Mouse (Mus musculus) liver, embryonic 11.5 days (tissue): Measurements from ENCODE around the gene Yars. TPM values are rescaled to one million over a fixed set of nuclear protein-coding genes. Genes with fewer than 3 reads are reported as not detected.

ENCODE experiments used
- ATAC-seq: fragments of 200-750 bp; cut with Nextera tagmentation; replicated peaks from 2 replicates; pipeline ENCODE4 v1.8.0; 2017; ENCODE audit warnings: moderate number of reproducible peaks, mild to moderate bottlenecking, moderate TSS enrichment, moderate library complexity; ENCODE audit not compliant: low FRiP score
- DNase-seq: peaks from one replicate; pipeline ENCODE4 v3.0.0-alpha.2; 2017; ENCODE audit warnings: low spot score
- H3K27ac ChIP-seq: fragments of 300-500 bp; sonication (generic); 2 replicates; pipeline ENCODE4 v1.5.1; 2014; ENCODE audit warnings: mild to moderate bottlenecking, low read depth, low read length, control low read depth
- H3K27me3 ChIP-seq: fragments of 300-500 bp; sonication (generic); replicated peaks from 2 replicates; pipeline ENCODE4 v1.6.1; 2014; ENCODE audit warnings: low read length, mixed read lengths; ENCODE audit not compliant: control insufficient read depth, insufficient read depth
- H3K36me3 ChIP-seq: fragments of 300-500 bp; sonication (generic); 2 replicates; pipeline ENCODE4 v1.6.1; 2014; ENCODE audit warnings: mild to moderate bottlenecking, low read length, moderate library complexity, mixed read lengths; ENCODE audit not compliant: control insufficient read depth, insufficient read depth
- H3K4me1 ChIP-seq: fragments of 300-500 bp; sonication (generic); replicated peaks from 2 replicates; pipeline ENCODE4 v1.6.1; 2014; ENCODE audit warnings: low read length, mixed read lengths; ENCODE audit not compliant: control insufficient read depth, insufficient read depth
- H3K4me2 ChIP-seq: fragments of 300-500 bp; sonication (generic); 2 replicates; pipeline ENCODE4 v1.6.1; 2014; ENCODE audit warnings: mild to moderate bottlenecking, control low read depth, moderate library complexity
- H3K4me3 ChIP-seq: fragments of 300-500 bp; sonication (generic); 2 replicates; pipeline ENCODE4 v1.5.1; 2014; ENCODE audit warnings: low read depth, low read length, control low read depth
- H3K9ac ChIP-seq: fragments of 300-500 bp; sonication (generic); 2 replicates; pipeline ENCODE4 v1.6.1; 2014; ENCODE audit warnings: low read depth, low read length, control low read depth
- H3K9me3 ChIP-seq: fragments of 300-500 bp; sonication (generic); 2 replicates; pipeline ENCODE4 v1.6.1; 2016; ENCODE audit warnings: low read length, inconsistent platforms, mixed read lengths; ENCODE audit not compliant: control insufficient read depth
- WGBS: fragments of 180-500 bp; shearing (Covaris S2); extraction: QIAGEN DNeasy Blood & Tissue Kit; methylation state at CpG from one replicate; pipeline ENCODE4 v1.1.7; 2014; 5-methylcytosine and 5-hydroxymethylcytosine counted together
- polyA plus RNA-seq: library from polyadenylated mRNA; unstranded; fragments of >200 nt; fragmentation: Nextera tagmentation; extraction: Ambion mirVana; gene quantifications from 2 replicates; pipeline ENCODE4 v1.2.1, GENCODE M21; 2014

Gene Yars
- 129 TPM in 2 replicates for polyA plus RNA-seq

DNA sequence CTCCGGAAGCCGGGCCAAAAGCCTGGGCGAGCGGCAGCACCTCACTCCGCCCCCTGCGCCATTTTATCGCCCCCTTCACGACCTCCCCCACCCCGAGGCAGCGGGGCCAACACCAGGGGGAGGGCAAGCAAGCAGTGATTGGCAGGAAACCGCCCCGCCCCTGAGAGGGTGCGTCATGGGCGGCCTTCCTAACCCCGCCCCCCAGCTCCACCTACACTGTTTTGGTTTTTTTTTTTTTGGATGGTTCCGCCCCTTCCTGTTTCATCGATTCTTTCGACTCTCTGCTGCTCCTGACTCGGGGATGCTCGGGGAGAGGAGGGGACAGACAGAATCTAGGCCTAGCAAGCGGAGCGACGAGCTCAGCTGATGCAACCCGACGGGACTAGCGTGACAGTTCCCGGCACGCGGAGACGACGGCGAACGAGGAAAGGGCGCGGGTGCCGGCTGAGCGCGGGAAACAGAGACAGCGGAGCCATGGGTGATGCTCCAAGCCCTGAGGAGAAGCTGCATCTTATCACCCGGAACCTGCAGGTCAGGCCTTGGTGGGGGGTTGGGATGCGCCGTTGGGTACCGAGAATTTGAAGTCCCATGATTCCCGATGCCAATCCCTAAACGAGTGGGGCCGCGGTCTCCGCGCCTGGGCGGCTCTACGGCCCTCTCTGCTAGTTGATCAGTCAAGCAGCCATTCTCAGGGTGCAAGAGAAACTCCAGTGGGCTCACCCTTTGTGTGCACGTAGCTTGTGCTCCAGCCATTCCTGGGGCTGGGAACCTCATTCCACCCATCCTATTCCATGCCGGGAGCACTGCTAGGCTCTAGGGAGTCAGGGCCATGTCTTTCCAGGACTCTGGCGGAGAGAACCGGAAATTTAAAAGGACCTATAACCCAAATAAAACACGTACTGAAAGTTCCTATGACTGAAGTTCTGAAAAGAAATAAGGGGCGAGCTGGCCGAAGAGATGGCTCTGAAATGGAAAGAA lies at the start of gene Yars, which contains the start of gene S100pbp:
Yars (plus strand) TSS at position 219 of the 978 bp plus-strand sequence.
S100pbp (minus strand) TSS at position 186 of the 978 bp plus-strand sequence.
- peak; percentile 90 for ATAC-seq
- Histone ChIP-seq H3K4me2 (peak within 1 kb of the TSS; percentile 82), H3K36me3 (no peaks in the 10 kb centered on the region; the same call in 1 of the 2 replicates), H3K27me3 (no peaks in the 10 kb centered on the region), H3K27ac (peak within 1 kb of the TSS; percentile 88), H3K4me3 (peak within 1 kb of the TSS; percentile 96), H3K9me3 (no peaks in the 10 kb centered on the region), H3K9ac (peak within 1 kb of the TSS; percentile 94), H3K4me1 (peaks cover 23% of the 10 kb centered on the region)
- WGBS = under 1% methylated on average over 57 of the region's 58 CpGs
- DNase-seq = peak; percentile 99

GRCm38 (mm10) chr4:129140808-129141207 lies 48.8 kb upstream of the Yars start:
- no peak overlapping the region for H3K9ac ChIP-seq
- peak overlapping the region; percentile 41; the same call in 1 of the 2 replicates for H3K27ac ChIP-seq
- H3K9me3 ChIP-seq = no peaks in the 10 kb centered on the region
- peaks cover 45% of the 10 kb centered on the region for H3K4me1 ChIP-seq
- ATAC-seq = peak; percentile 32; the same call in 1 of the 2 replicates
- H3K4me2 ChIP-seq = peak overlapping the region; percentile 34
- no peak for DNase-seq
- H3K27me3 ChIP-seq = peaks cover 28% of the 10 kb centered on the region
- H3K36me3 ChIP-seq = no peaks in the 10 kb centered on the region
- WGBS = 51% methylated on average over 4 of the region's 4 CpGs
- H3K4me3 ChIP-seq = no peak overlapping the region

DNA sequence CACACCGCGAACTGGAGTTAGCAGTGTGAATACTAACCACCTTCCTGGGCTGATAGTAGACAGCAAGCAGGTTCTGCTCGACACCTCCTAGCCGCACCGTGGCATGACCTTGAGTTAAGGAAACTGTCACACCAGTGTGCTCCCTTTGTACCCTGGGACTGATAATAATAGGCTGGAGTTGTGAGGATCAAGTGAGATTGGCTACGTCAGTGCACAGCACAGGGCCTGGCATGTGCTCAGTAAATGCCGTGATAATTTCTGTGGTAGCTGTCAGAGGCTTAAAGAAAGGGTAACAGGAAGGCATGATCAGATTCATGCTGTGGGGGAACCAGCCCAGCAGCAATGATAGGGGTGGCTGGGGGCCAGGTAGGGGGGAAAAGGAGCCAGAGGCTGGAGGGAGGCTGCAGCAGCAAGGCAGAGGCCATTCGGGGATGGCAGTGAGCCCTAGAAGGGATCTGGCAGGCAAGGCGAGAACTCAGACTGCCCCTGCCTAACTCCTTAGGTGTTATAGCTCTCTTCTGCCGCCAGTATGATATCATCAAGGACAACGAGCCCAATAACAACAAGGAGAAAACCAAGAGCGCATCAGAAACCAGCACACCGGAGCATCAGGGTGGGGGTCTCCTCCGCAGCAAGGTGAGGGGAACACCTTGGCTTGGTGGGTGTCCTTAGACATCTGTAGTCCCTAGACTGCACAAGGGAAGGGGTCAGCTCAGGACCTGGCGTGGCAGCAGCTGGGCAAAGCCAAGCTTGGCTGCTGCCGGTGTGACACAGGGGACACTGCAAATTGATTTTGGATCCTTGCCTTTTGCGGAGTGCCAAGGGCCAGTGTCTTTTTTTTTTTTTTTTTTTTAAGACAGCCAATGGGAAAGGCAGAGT lies 47.8 kb upstream of the Yars start:
- H3K9ac ChIP-seq = no peak overlapping the region
- H3K4me3 ChIP-seq = no peak overlapping the region
- H3K36me3 ChIP-seq = no peaks in the 10 kb centered on the region
- 64% methylated on average over 17 of the region's 17 CpGs for WGBS
- H3K27ac ChIP-seq = peak overlapping the region; percentile 41; the same call in 1 of the 2 replicates
- H3K4me1 ChIP-seq = peaks cover 44% of the 10 kb centered on the region
- H3K9me3 ChIP-seq = no peaks in the 10 kb centered on the region
- peak overlapping the region; percentile 34; the same call in 1 of the 2 replicates for H3K4me2 ChIP-seq
- peaks cover 18% of the 10 kb centered on the region for H3K27me3 ChIP-seq
- peak; percentile 50 for ATAC-seq
- peak; percentile 35 for DNase-seq

GRCm38 (mm10) chr4:129142439-129143045 lies 47.0 kb upstream of the Yars start:
- H3K27me3 ChIP-seq = peaks cover 10% of the 10 kb centered on the region
- ATAC-seq (no peak), DNase-seq (no peak)
- H3K4me3 ChIP-seq = no peak overlapping the region
- no peaks in the 10 kb centered on the region for H3K36me3 ChIP-seq
- 84% methylated on average over 11 of the region's 11 CpGs for WGBS
- no peak overlapping the region for H3K4me2 ChIP-seq
- H3K4me1 ChIP-seq = peaks cover 39% of the 10 kb centered on the region
- H3K9ac ChIP-seq = no peak overlapping the region
- no peaks in the 10 kb centered on the region for H3K9me3 ChIP-seq
- H3K27ac ChIP-seq = no peak overlapping the region

- no peak overlapping the region for H3K4me3 ChIP-seq
Observed at GRCm38 (mm10) chr4:129143509-129143908, 46.1 kb upstream of the Yars start.

GRCm38 (mm10) chr4:129144401-129145367 lies 44.9 kb upstream of the Yars start:
- Histone ChIP-seq H3K4me3 (no peak overlapping the region), H3K4me1 (peaks cover 26% of the 10 kb centered on the region), H3K36me3 (no peaks in the 10 kb centered on the region; the same call in 1 of the 2 replicates), H3K9ac (no peak overlapping the region), H3K27me3 (no peaks in the 10 kb centered on the region), H3K27ac (no peak overlapping the region), H3K9me3 (no peaks in the 10 kb centered on the region), H3K4me2 (no peak overlapping the region)
- WGBS = 70% methylated on average over 16 of the region's 16 CpGs
- ATAC-seq (no peak), DNase-seq (no peak)

More at GRCm38 (mm10) chr4:129143509-129143908, 46.1 kb upstream of the Yars start:
- ATAC-seq = no peak
- H3K27ac ChIP-seq = no peak overlapping the region
- no peak overlapping the region for H3K9ac ChIP-seq
- no peak for DNase-seq
- H3K4me2 ChIP-seq = no peak overlapping the region
- no peaks in the 10 kb centered on the region for H3K9me3 ChIP-seq
- peaks cover 2% of the 10 kb centered on the region for H3K27me3 ChIP-seq
- peaks cover 38% of the 10 kb centered on the region for H3K4me1 ChIP-seq
- no peaks in the 10 kb centered on the region for H3K36me3 ChIP-seq
- 69% methylated on average over 5 of the region's 5 CpGs for WGBS

DNA sequence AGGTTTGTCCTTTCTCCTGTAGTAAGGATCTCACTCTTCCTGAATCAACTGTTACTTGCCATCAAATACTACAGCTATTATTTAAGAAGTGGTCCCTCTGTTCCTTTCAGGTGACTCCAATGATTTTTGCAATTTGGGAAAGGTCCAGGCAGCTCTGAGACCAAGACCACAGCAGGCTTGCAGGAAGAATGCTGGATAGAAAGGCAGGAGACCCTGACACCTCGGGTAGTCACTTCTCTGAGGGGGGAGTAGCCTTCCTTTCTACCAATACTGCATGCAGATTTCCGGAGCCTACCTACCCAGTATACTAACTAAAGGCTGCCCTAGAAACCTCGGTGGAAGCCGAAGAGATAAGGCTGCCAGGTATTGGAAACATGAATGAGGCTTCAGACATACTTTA lies 44.1 kb upstream of the Yars start:
- Histone ChIP-seq H3K4me3 (no peak overlapping the region), H3K4me1 (peaks cover 19% of the 10 kb centered on the region), H3K9ac (no peak overlapping the region), H3K27ac (no peak overlapping the region), H3K27me3 (no peaks in the 10 kb centered on the region), H3K36me3 (no peaks in the 10 kb centered on the region; the same call in 1 of the 2 replicates), H3K4me2 (no peak overlapping the region), H3K9me3 (no peaks in the 10 kb centered on the region)
- ATAC-seq = no peak
- no peak for DNase-seq
- 61% methylated on average over 4 of the region's 4 CpGs for WGBS
